Mouse (Mus musculus): ENCODE measurements around the gene Smarcc2. TPM values are rescaled to one million over a fixed set of nuclear protein-coding genes. Genes with fewer than 3 reads are reported as not detected.
"Not testable (repeated sequence)": the region's sequence is repeated elsewhere in the genome, so short reads cannot be mapped to it uniquely, and the experiment has no call there.

Smarcc2 gene
- total and polyA plus RNA-seq, 2 experiments from 2014 or later: 32.9 to 40.8 TPM

GRCm38 (mm10) chr10:128504012-128504411 lies 45.0 kb downstream of the Smarcc2 start:
- Histone ChIP-seq H3K4me1 (ENCODE audit: control insufficient read depth, insufficient read depth) (peaks cover 14% of the 10 kb centered on the region), H3K27me3 (ENCODE audit: control insufficient read depth, insufficient read depth, low read length) (no peaks in the 10 kb centered on the region), H3K4me2 (ENCODE audit: low read depth, low read length) (no peak overlapping the region), H3K27ac (ENCODE audit: low read depth) (peak overlapping the region; percentile 18; the same call in 1 of the 2 replicates), H3K9me3 (replicated peaks; ENCODE audit: control insufficient read depth, low read length) (no peaks in the 10 kb centered on the region), H3K36me3 (replicated peaks; ENCODE audit: control insufficient read depth, insufficient read depth, low read length) (peaks cover 2% of the 10 kb centered on the region; the same call in 1 of the 2 replicates), H3K4me3 (ENCODE audit: low read depth, low read length) (no peak overlapping the region), H3K9ac (replicated peaks; ENCODE audit: low read depth, low read length) (no peak overlapping the region)
- ATAC-seq (ENCODE audit: insufficient read depth, low read depth): no peak
- 78% methylated on average over 3 of the region's 3 CpGs for WGBS
- no peak for TF ChIP-seq CTCF (IDR thresholded peaks at IDR 0.05; ENCODE audit: low read depth)
- TF ChIP-seq EP300 (IDR thresholded peaks at IDR 0.05; ENCODE audit: low read depth): no peak
- no peak for DNase-seq (ENCODE audit: low spot score)

DNA sequence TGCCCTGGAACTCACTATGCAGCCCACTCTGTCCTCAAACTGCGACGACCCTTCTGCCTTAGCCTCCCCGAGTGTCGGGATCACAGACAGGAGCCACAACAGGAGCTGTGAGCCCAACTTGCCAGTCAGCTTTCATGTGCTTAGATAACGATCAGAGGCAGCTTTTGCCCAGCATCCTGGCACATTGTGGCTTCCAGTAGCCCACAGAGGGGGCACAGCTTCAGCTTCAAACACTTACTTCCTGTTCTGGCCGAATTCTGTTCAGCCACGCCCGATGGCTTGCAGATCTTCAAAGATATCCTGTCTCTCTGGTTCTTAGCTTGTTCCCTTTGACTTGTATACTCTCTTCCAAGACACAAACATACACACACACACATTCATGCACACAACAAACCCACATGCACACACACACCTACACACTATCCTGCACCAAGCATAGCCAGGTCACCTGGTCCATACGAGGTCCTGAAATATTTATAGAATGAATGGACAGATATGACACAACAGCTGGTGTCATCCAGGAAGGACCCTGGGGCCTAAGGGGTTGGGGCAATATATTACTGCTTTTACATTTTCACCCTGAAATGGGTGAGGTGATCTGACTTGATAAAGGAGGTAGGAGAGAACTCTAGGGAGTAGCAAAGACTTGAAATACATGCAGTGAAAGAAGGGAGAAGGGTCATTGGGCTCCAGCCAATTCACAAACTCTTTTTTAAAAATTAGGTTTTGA lies 45.8 kb downstream of the Smarcc2 start:
- Histone ChIP-seq H3K27me3 (ENCODE audit: control insufficient read depth, insufficient read depth, low read length) (no peaks in the 10 kb centered on the region), H3K4me2 (ENCODE audit: low read depth, low read length) (no peak overlapping the region), H3K27ac (ENCODE audit: low read depth) (peak overlapping the region; percentile 18; the same call in 1 of the 2 replicates), H3K4me1 (ENCODE audit: control insufficient read depth, insufficient read depth) (peaks cover 14% of the 10 kb centered on the region), H3K4me3 (ENCODE audit: low read depth, low read length) (no peak overlapping the region), H3K9ac (replicated peaks; ENCODE audit: low read depth, low read length) (no peak overlapping the region), H3K9me3 (replicated peaks; ENCODE audit: control insufficient read depth, low read length) (no peaks in the 10 kb centered on the region), H3K36me3 (replicated peaks; ENCODE audit: control insufficient read depth, insufficient read depth, low read length) (peaks cover 8% of the 10 kb centered on the region)
- DNase-seq (ENCODE audit: low spot score): no peak
- WGBS: 60% methylated on average over 9 of the region's 9 CpGs
- no peak for ATAC-seq (ENCODE audit: insufficient read depth, low read depth)
- no peak for TF ChIP-seq CTCF (IDR thresholded peaks at IDR 0.05; ENCODE audit: low read depth)
- no peak for TF ChIP-seq EP300 (IDR thresholded peaks at IDR 0.05; ENCODE audit: low read depth)

GRCm38 (mm10) chr10:128505371-128505667 lies 46.3 kb downstream of the Smarcc2 start:
- not testable (repeated sequence) for H3K27me3 ChIP-seq (ENCODE audit: control insufficient read depth, insufficient read depth, low read length); ATAC-seq (ENCODE audit: insufficient read depth, low read depth); H3K4me2 ChIP-seq (ENCODE audit: low read depth, low read length); H3K9ac ChIP-seq (replicated peaks; ENCODE audit: low read depth, low read length); DNase-seq (ENCODE audit: low spot score); H3K27ac ChIP-seq (ENCODE audit: low read depth); H3K4me3 ChIP-seq (ENCODE audit: low read depth, low read length); H3K9me3 ChIP-seq (replicated peaks; ENCODE audit: control insufficient read depth, low read length)
- Histone ChIP-seq H3K4me1 (ENCODE audit: control insufficient read depth, insufficient read depth) (peaks cover 14% of the 10 kb centered on the region), H3K36me3 (replicated peaks; ENCODE audit: control insufficient read depth, insufficient read depth, low read length) (peaks cover 12% of the 10 kb centered on the region)
- 69% methylated on average over 5 of the region's 5 CpGs for WGBS

DNA sequence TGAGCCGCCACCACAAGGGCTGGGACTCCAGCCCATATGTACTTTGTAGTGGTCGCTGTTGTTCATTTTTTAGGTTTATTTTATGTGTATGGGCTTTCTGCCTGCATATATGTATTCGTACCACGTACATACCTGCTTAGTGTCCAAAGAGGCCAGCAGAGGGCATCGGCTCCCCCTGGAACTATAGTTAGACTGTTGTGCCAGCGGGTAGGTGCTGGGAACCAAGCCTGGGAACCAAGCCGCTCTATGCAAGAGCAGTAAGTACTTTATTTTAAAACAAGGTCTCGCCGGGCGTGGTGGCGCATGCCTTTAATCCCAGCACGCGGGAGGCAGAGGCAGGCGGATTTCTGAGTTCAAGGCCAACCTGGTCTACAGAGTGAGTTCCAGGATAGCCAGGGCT lies 46.9 kb downstream of the Smarcc2 start:
- TF ChIP-seq CTCF (IDR thresholded peaks at IDR 0.05; ENCODE audit: low read depth) (no peak), EP300 (IDR thresholded peaks at IDR 0.05; ENCODE audit: low read depth) (no peak)
- no peak for ATAC-seq (ENCODE audit: insufficient read depth, low read depth)
- WGBS: 95% methylated on average over 14 of the region's 14 CpGs
- peaks cover 14% of the 10 kb centered on the region for H3K4me1 ChIP-seq (ENCODE audit: control insufficient read depth, insufficient read depth)
- peaks cover 12% of the 10 kb centered on the region for H3K36me3 ChIP-seq (replicated peaks; ENCODE audit: control insufficient read depth, insufficient read depth, low read length)
- no peak overlapping the region for H3K4me3 ChIP-seq (ENCODE audit: low read depth, low read length)
- H3K27ac ChIP-seq (ENCODE audit: low read depth): no peak overlapping the region
- H3K27me3 ChIP-seq (ENCODE audit: control insufficient read depth, insufficient read depth, low read length): no peaks in the 10 kb centered on the region
- H3K9ac ChIP-seq (replicated peaks; ENCODE audit: low read depth, low read length): no peak overlapping the region
- no peak for DNase-seq (ENCODE audit: low spot score)
- H3K9me3 ChIP-seq (replicated peaks; ENCODE audit: control insufficient read depth, low read length): no peaks in the 10 kb centered on the region
- H3K4me2 ChIP-seq (ENCODE audit: low read depth, low read length): no peak overlapping the region

DNA sequence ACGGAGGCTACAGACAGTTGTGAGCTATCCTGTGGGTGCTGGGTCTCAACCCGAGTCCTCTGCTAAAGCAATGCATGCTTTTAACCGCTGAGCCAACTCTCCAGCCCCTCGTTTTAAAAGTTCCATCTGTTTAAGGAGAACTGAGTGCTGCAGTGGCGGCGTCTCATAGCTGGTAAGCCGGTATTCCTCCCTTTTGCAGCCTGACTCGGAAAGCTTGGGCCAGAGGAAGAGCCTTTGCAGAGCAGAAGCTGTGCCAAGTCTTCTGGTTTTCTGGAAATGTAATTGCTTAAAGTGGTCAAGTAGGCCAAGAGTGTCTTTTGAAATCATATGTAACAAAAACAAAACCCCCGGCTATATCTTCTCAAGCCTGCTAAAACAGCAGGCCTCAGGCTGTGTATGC lies 49.2 kb downstream of the Smarcc2 start:
- Histone ChIP-seq H3K27ac (ENCODE audit: low read depth) (no peak overlapping the region), H3K9ac (replicated peaks; ENCODE audit: low read depth, low read length) (no peak overlapping the region), H3K4me2 (ENCODE audit: low read depth, low read length) (no peak overlapping the region), H3K36me3 (replicated peaks; ENCODE audit: control insufficient read depth, insufficient read depth, low read length) (peaks cover 34% of the 10 kb centered on the region), H3K4me3 (ENCODE audit: low read depth, low read length) (no peak overlapping the region), H3K4me1 (ENCODE audit: control insufficient read depth, insufficient read depth) (peaks cover 14% of the 10 kb centered on the region), H3K27me3 (ENCODE audit: control insufficient read depth, insufficient read depth, low read length) (no peaks in the 10 kb centered on the region), H3K9me3 (replicated peaks; ENCODE audit: control insufficient read depth, low read length) (no peaks in the 10 kb centered on the region)
- DNase-seq (ENCODE audit: low spot score) (no peak), ATAC-seq (ENCODE audit: insufficient read depth, low read depth) (no peak)
- no peak for TF ChIP-seq EP300 (IDR thresholded peaks at IDR 0.05; ENCODE audit: low read depth)
- TF ChIP-seq CTCF (IDR thresholded peaks at IDR 0.05; ENCODE audit: low read depth): no peak
- 77% methylated on average over 9 of the region's 9 CpGs for WGBS

GRCm38 (mm10) chr10:128509203-128509602 lies 50.2 kb downstream of the Smarcc2 start:
- no peak overlapping the region for H3K9ac ChIP-seq (replicated peaks; ENCODE audit: low read depth, low read length)
- no peak overlapping the region for H3K4me3 ChIP-seq (ENCODE audit: low read depth, low read length)
- no peaks in the 10 kb centered on the region for H3K27me3 ChIP-seq (ENCODE audit: control insufficient read depth, insufficient read depth, low read length)
- H3K4me1 ChIP-seq (ENCODE audit: control insufficient read depth, insufficient read depth): peaks cover 10% of the 10 kb centered on the region
- no peak overlapping the region for H3K27ac ChIP-seq (ENCODE audit: low read depth)
- ATAC-seq (ENCODE audit: insufficient read depth, low read depth) (no peak), DNase-seq (ENCODE audit: low spot score) (no peak)
- TF ChIP-seq CTCF (IDR thresholded peaks at IDR 0.05; ENCODE audit: low read depth) (no peak), EP300 (IDR thresholded peaks at IDR 0.05; ENCODE audit: low read depth) (no peak)
- H3K9me3 ChIP-seq (replicated peaks; ENCODE audit: control insufficient read depth, low read length): no peaks in the 10 kb centered on the region
- H3K4me2 ChIP-seq (ENCODE audit: low read depth, low read length): no peak overlapping the region
- H3K36me3 ChIP-seq (replicated peaks; ENCODE audit: control insufficient read depth, insufficient read depth, low read length): peaks cover 44% of the 10 kb centered on the region
- 84% methylated on average over 9 of the region's 9 CpGs for WGBS

All from heart, postnatal 0 days (tissue).